Mouse (Mus musculus) stomach, postnatal 0 days (tissue): ENCODE data around the gene Zic2. TPM values are rescaled to one million over a fixed set of nuclear protein-coding genes. Genes with fewer than 3 reads are reported as not detected.
A peak's percentile ranks its signal among the peaks of the same experiment; 100 is the strongest.

Experiments used
- ATAC-seq: fragments of 200-750 bp; cut with Nextera tagmentation; 2 replicates; pipeline ENCODE4 v1.8.0; 2017; ENCODE audit not compliant: low FRiP score, low TSS enrichment
- DNase-seq: peaks from one replicate; pipeline ENCODE4 v3.0.0-alpha.2; 2016; ENCODE audit warnings: low spot score
- H3K27ac ChIP-seq: fragments of 300-500 bp; sonication (generic); replicated peaks from 2 replicates; pipeline ENCODE4 v1.5.1; 2014; ENCODE audit warnings: mild to moderate bottlenecking, control low read depth
- H3K27me3 ChIP-seq: fragments of 300-500 bp; sonication (generic); 2 replicates; pipeline ENCODE4 v1.6.1; 2014; ENCODE audit warnings: low read length; ENCODE audit not compliant: control insufficient read depth, insufficient read depth
- H3K36me3 ChIP-seq: fragments of 300-500 bp; sonication (generic); 2 replicates; pipeline ENCODE4 v1.6.1; 2014; ENCODE audit warnings: low read length, mixed read lengths; ENCODE audit not compliant: control insufficient read depth, insufficient read depth
- H3K4me1 ChIP-seq: fragments of 300-500 bp; sonication (generic); replicated peaks from 2 replicates; pipeline ENCODE4 v1.6.1; 2014; ENCODE audit warnings: antibody characterized with exemption; ENCODE audit not compliant: control insufficient read depth, insufficient read depth
- H3K4me2 ChIP-seq: fragments of 300-500 bp; sonication (generic); replicated peaks from 2 replicates; pipeline ENCODE4 v1.6.1; 2014; ENCODE audit warnings: low read depth, mild to moderate bottlenecking, control low read depth, moderate library complexity
- H3K4me3 ChIP-seq: fragments of 300-500 bp; sonication (generic); 2 replicates; pipeline ENCODE4 v1.5.1; 2014; ENCODE audit warnings: low read depth, low read length, control low read depth
- H3K9ac ChIP-seq: fragments of 300-500 bp; sonication (generic); 2 replicates; pipeline ENCODE4 v1.6.1; 2014; ENCODE audit warnings: mild to moderate bottlenecking, low read length, control low read depth, mixed read lengths
- H3K9me3 ChIP-seq: fragments of 300-500 bp; sonication (generic); 2 replicates; pipeline ENCODE4 v1.6.1; 2016; ENCODE audit warnings: low read length; ENCODE audit not compliant: control insufficient read depth
- CTCF ChIP-seq: IDR thresholded peaks from 2 replicates; pipeline ENCODE4 v1.5.1; 2016; ENCODE audit warnings: antibody characterized with exemption, low read depth, mild to moderate bottlenecking, moderate library complexity
- EP300 ChIP-seq: optimal IDR thresholded peaks from 2 replicates; pipeline ENCODE3; 2016; ENCODE audit warnings: antibody characterized with exemption
- WGBS: fragments of 180-500 bp; shearing (Covaris S2); extraction: QIAGEN DNeasy Blood & Tissue Kit; methylation state at CpG from one replicate; pipeline ENCODE4 v1.1.7; 2014; 5-methylcytosine and 5-hydroxymethylcytosine counted together
- polyA plus RNA-seq: library from polyadenylated mRNA; unstranded; fragments of >200 nt; fragmentation: Nextera tagmentation; extraction: Ambion mirVana; gene quantifications from 2 replicates; pipeline ENCODE4 v1.2.1, GENCODE M21; 2015

Zic2 gene
- polyA plus RNA-seq, 1 experiment from 2014 or later = not detected

- DNase-seq (no peak), ATAC-seq (peak; percentile 59; the same call in 1 of the 2 replicates)
- TF ChIP-seq EP300 = no peak
- no peak for TF ChIP-seq CTCF
- under 1% methylated on average over 53 of the region's 62 CpGs for WGBS
- no peak overlapping the region for H3K9ac ChIP-seq
- no peak overlapping the region for H3K27ac ChIP-seq
- peak overlapping the region; percentile 74 for H3K4me2 ChIP-seq
- no peaks in the 10 kb centered on the region for H3K36me3 ChIP-seq
- H3K4me1 ChIP-seq = peaks cover 3% of the 10 kb centered on the region
- no peaks in the 10 kb centered on the region for H3K9me3 ChIP-seq
- peaks cover 34% of the 10 kb centered on the region; the same call in 1 of the 2 replicates for H3K27me3 ChIP-seq
- H3K4me3 ChIP-seq = peak overlapping the region; percentile 45
These were observed 10.9 kb upstream of the Zic2 start for GRCm38 (mm10) chr14:122464351-122464762.

DNA sequence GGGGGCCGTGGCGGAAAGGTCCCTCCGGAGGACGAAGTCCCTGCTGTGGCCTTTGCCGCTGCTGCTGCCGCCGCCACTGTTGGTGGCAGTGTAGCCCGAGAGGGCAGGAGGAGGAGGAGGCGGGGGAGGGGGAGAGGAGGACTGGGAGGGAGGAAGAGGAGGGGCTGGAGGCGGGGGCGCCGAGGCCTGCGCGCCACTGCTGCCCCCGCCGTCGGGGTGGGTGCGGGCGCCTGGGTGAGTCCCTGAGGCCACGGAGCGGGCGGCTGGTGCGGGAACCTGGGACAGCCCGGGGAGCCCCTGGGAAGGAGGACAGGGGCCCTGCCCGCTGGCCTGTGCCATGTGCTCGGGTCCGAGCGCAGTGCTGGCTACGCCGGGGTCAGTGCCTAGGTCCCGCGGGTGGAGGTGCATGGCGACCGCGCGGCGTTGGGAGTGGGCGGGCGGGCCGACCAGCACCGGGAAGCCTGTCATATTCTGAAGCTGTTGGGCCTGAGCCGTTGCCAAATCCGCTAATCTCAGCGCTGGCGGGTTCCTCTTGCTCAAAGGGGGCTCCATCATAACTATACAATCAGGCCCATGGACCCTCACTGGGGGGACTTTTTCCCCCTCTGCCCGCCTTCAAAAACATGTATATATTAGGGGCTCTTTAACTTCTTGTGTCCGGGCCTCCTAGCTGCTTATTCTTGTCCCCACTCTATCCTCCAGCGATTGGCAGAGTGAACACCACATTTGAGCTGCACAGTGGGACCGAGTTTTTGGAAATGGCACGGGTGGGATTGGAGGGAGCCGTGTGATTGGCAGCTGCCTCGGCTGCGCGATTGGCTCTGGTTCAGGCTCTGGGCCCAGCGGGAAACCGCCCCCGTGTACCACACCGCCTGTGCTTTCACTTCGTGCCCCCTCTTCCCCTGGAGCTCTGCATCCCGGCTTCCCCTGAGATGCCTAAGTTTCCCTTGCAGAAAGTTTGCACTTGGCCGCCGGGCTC is 10.2 kb upstream of the Zic2 start, which contains the start of gene Zic5:
TSS of gene Zic5 (minus strand) at position 915 of the 979 bp plus-strand sequence.
- H3K27ac ChIP-seq = no peak within 1 kb of the TSS

DNA sequence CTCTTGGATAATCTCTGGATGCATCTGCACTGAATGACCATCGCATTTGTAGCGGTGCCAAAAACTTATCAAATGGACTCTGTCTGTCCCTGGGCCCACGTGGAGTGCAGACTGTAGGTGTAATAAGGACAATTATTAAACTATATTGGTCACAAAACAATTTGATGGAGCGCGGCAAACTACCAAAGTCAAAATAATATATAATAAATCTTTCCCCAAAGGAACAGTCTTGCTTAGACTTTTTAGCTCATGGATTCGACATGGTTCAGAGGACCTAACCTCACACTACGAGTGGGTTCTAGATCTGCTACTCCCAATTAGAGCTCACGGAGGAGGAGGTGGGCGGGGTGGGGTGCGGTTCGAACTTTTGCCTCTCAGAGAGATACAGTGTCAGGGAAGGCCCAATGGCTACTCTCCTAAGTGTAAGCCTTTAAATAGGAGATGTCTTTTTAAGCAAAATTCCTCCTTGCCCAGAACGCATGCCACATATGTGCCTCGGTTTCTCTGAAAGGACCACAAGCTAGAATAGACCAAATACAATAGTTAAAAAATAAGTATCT is 9.2 kb upstream of the Zic2 start:
- Histone ChIP-seq H3K27me3 (peaks cover 41% of the 10 kb centered on the region; the same call in 1 of the 2 replicates), H3K9ac (no peak overlapping the region), H3K4me3 (no peak overlapping the region), H3K27ac (no peak overlapping the region), H3K36me3 (no peaks in the 10 kb centered on the region), H3K4me1 (peaks cover 3% of the 10 kb centered on the region), H3K4me2 (no peak overlapping the region), H3K9me3 (no peaks in the 10 kb centered on the region)
- ATAC-seq = no peak
- TF ChIP-seq CTCF (no peak), EP300 (no peak)
- DNase-seq = no peak
- 27% methylated on average over 13 of the region's 13 CpGs for WGBS

More for the DNA sequence above, 10.2 kb upstream of the Zic2 start, which contains the start of gene Zic5:
- Histone ChIP-seq H3K9ac (no peak within 1 kb of the TSS), H3K27me3 (peaks cover 36% of the 10 kb centered on the region; the same call in 1 of the 2 replicates), H3K4me1 (peaks cover 3% of the 10 kb centered on the region), H3K4me2 (peak within 1 kb of the TSS; percentile 74), H3K36me3 (no peaks in the 10 kb centered on the region), H3K9me3 (no peaks in the 10 kb centered on the region), H3K4me3 (peak within 1 kb of the TSS; percentile 45)
- 1% methylated on average over 49 of the region's 62 CpGs for WGBS
- DNase-seq = no peak
- no peak for TF ChIP-seq CTCF
- TF ChIP-seq EP300 = no peak
- ATAC-seq = peak; percentile 39; the same call in 1 of the 2 replicates

DNA sequence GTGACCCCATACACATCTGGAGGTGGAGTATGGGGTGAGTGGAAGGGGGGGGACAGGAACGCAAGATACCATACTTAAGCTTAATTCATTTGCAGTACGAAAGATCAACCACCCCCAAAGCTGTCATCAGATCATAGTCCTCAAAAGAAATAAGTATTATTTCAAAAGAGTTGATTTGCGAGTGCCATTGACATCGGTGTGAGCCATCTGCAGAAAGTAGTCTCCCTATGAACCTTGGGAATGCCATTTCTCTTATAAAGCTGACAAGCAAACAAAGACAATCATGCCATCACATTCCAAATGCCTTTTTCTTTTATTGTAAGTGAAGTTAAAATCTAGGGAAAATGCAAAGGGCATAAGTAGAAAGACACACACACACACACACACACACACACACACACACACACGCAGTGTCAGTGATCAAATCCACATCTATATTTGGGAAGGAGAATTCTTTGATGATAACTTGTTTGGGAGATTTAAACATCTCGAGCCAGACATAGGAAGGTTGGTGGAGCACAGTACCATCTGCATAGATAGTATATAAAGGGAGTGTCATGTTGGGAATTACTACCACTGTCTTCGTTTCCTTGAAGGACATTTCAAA is 8.4 kb upstream of the Zic2 start:
- H3K4me2 ChIP-seq = no peak overlapping the region
- peaks cover 3% of the 10 kb centered on the region for H3K4me1 ChIP-seq
- no peaks in the 10 kb centered on the region for H3K36me3 ChIP-seq
- TF ChIP-seq CTCF (no peak), EP300 (no peak)
- no peaks in the 10 kb centered on the region for H3K9me3 ChIP-seq
- WGBS = 52% methylated on average over 7 of the region's 7 CpGs
- no peak for DNase-seq
- H3K27ac ChIP-seq = no peak overlapping the region
- H3K27me3 ChIP-seq = peaks cover 44% of the 10 kb centered on the region
- H3K9ac ChIP-seq = no peak overlapping the region
- no peak overlapping the region for H3K4me3 ChIP-seq
- no peak for ATAC-seq

- ATAC-seq (no peak), DNase-seq (no peak)
- no peak overlapping the region for H3K27ac ChIP-seq
- TF ChIP-seq CTCF = no peak
- TF ChIP-seq EP300 = no peak
- H3K4me2 ChIP-seq = no peak overlapping the region
- peaks cover 43% of the 10 kb centered on the region for H3K27me3 ChIP-seq
- no peak overlapping the region for H3K4me3 ChIP-seq
- no peaks in the 10 kb centered on the region for H3K36me3 ChIP-seq
- 8% methylated on average over 23 of the region's 23 CpGs for WGBS
- no peaks in the 10 kb centered on the region for H3K9me3 ChIP-seq
- H3K4me1 ChIP-seq = peaks cover 3% of the 10 kb centered on the region
- H3K9ac ChIP-seq = no peak overlapping the region
These were observed 7.1 kb upstream of the Zic2 start for GRCm38 (mm10) chr14:122467926-122468841.
